Mouse (Mus musculus) heart, embryonic 12.5 days (tissue): ENCODE measurements at regions not wholly inside any gene's neighbourhood (a gene's known extent, or its start where the extent isn't known, plus 50 kb on each side); places are given as distances from the start of the nearest gene placed in this dataset.

ENCODE experiments used
- ATAC-seq: fragments of 200-750 bp; cut with Nextera tagmentation; 2 replicates; pipeline ENCODE4 v1.8.0; 2017; ENCODE audit warnings: moderate TSS enrichment, moderate library complexity; ENCODE audit not compliant: insufficient number of reproducible peaks, low FRiP score
- H3K27ac ChIP-seq: fragments of 300-500 bp; sonication (generic); 2 replicates; pipeline ENCODE4 v1.5.1; 2016; ENCODE audit warnings: mild to moderate bottlenecking, moderate library complexity; ENCODE audit not compliant: poor library complexity, severe bottlenecking
- H3K27me3 ChIP-seq: fragments of 300-500 bp; sonication (generic); replicated peaks from 2 replicates; pipeline ENCODE4 v1.6.1; 2016; ENCODE audit warnings: mild to moderate bottlenecking, moderate library complexity
- H3K36me3 ChIP-seq: fragments of 300-500 bp; sonication (generic); 2 replicates; pipeline ENCODE4 v1.6.1; 2016; ENCODE audit warnings: mild to moderate bottlenecking, moderate library complexity
- H3K4me1 ChIP-seq: fragments of 300-500 bp; sonication (generic); replicated peaks from 2 replicates; pipeline ENCODE4 v1.6.1; 2016; ENCODE audit warnings: mild to moderate bottlenecking
- H3K4me2 ChIP-seq: fragments of 300-500 bp; sonication (generic); 2 replicates; pipeline ENCODE4 v1.6.1; 2016; ENCODE audit warnings: mild to moderate bottlenecking, moderate library complexity
- H3K4me3 ChIP-seq: fragments of 300-500 bp; sonication (generic); 2 replicates; pipeline ENCODE4 v1.5.1; 2016; ENCODE audit warnings: mild to moderate bottlenecking
- H3K9ac ChIP-seq: fragments of 300-500 bp; sonication (generic); 2 replicates; pipeline ENCODE4 v1.6.1; 2016; ENCODE audit warnings: mild to moderate bottlenecking, moderate library complexity
- H3K9me3 ChIP-seq: fragments of 300-500 bp; sonication (generic); replicated peaks from 2 replicates; pipeline ENCODE4 v1.6.1; 2016; ENCODE audit warnings: mild to moderate bottlenecking, moderate library complexity
- WGBS: fragments of 180-500 bp; shearing (Covaris S2); methylation state at CpG from one replicate; pipeline ENCODE4 v1.1.7; 2016; 5-methylcytosine and 5-hydroxymethylcytosine counted together

- H3K4me1 ChIP-seq, result 0 out of 2 replicates have a peak, but pooled peaks cover 4% of the 10 kb centered on the region
Measured at GRCm38 (mm10) chr6:94849533-94849932, 149.6 kb upstream of the Lrig1 start.

GRCm38 (mm10) chr6:94848437-94848836 lies 148.5 kb upstream of the Lrig1 start:
- Histone ChIP-seq H3K4me2 (no peak overlapping the region), H3K9ac (no peak overlapping the region), H3K27ac (no peak overlapping the region), H3K4me3 (no peak overlapping the region), H3K27me3 (no peaks in the 10 kb centered on the region), H3K9me3 (no peaks in the 10 kb centered on the region; the same call in 1 of the 2 replicates), H3K4me1 (0 out of 2 replicates have a peak, but pooled peaks cover 4% of the 10 kb centered on the region), H3K36me3 (no peaks in the 10 kb centered on the region)
- ATAC-seq, result no peak
- WGBS, result 51% methylated on average over 1 of the region's 1 CpGs

More at GRCm38 (mm10) chr6:94849533-94849932, 149.6 kb upstream of the Lrig1 start:
- Histone ChIP-seq H3K4me3 (no peak overlapping the region), H3K27me3 (no peaks in the 10 kb centered on the region), H3K27ac (no peak overlapping the region), H3K9ac (no peak overlapping the region), H3K36me3 (no peaks in the 10 kb centered on the region), H3K4me2 (no peak overlapping the region), H3K9me3 (no peaks in the 10 kb centered on the region; the same call in 1 of the 2 replicates)
- 83% methylated on average over 3 of the region's 3 CpGs for WGBS
- no peak for ATAC-seq

GRCm38 (mm10) chr6:94845821-94846220 lies 145.9 kb upstream of the Lrig1 start:
- Histone ChIP-seq H3K4me3 (no peak overlapping the region), H3K4me1 (0 out of 2 replicates have a peak, but pooled peaks cover 4% of the 10 kb centered on the region), H3K27me3 (no peaks in the 10 kb centered on the region), H3K36me3 (no peaks in the 10 kb centered on the region), H3K4me2 (no peak overlapping the region), H3K27ac (no peak overlapping the region), H3K9me3 (no peaks in the 10 kb centered on the region; the same call in 1 of the 2 replicates), H3K9ac (no peak overlapping the region)
- ATAC-seq, result no peak
- 56% methylated on average over 6 of the region's 6 CpGs for WGBS

- no peak overlapping the region for H3K9ac ChIP-seq
- H3K27me3 ChIP-seq, result no peaks in the 10 kb centered on the region
- H3K4me1 ChIP-seq, result no peaks in the 10 kb centered on the region
- H3K36me3 ChIP-seq, result no peaks in the 10 kb centered on the region
- ATAC-seq, result no peak
- 88% methylated on average over 9 of the region's 9 CpGs for WGBS
- H3K9me3 ChIP-seq, result no peaks in the 10 kb centered on the region; the same call in 1 of the 2 replicates
- H3K4me3 ChIP-seq, result no peak overlapping the region
- no peak overlapping the region for H3K27ac ChIP-seq
- H3K4me2 ChIP-seq, result no peak overlapping the region
Measured at GRCm38 (mm10) chr6:94842856-94843255, 142.9 kb upstream of the Lrig1 start.

- no peaks in the 10 kb centered on the region for H3K36me3 ChIP-seq
- H3K9ac ChIP-seq, result no peak overlapping the region
- H3K4me3 ChIP-seq, result no peak overlapping the region
- WGBS, result 73% methylated on average over 5 of the region's 5 CpGs
- no peak overlapping the region for H3K4me2 ChIP-seq
- H3K27ac ChIP-seq, result no peak overlapping the region
- no peaks in the 10 kb centered on the region for H3K4me1 ChIP-seq
- no peak for ATAC-seq
- H3K9me3 ChIP-seq, result no peaks in the 10 kb centered on the region
- no peaks in the 10 kb centered on the region for H3K27me3 ChIP-seq
Measured at GRCm38 (mm10) chr6:94841881-94842280, 141.9 kb upstream of the Lrig1 start.

GRCm38 (mm10) chr6:94835742-94836141 lies 135.8 kb upstream of the Lrig1 start:
- H3K9me3 ChIP-seq, result no peaks in the 10 kb centered on the region
- ATAC-seq, result no peak
- H3K4me3 ChIP-seq, result no peak overlapping the region
- H3K27ac ChIP-seq, result no peak overlapping the region
- H3K4me1 ChIP-seq, result no peaks in the 10 kb centered on the region
- no peaks in the 10 kb centered on the region for H3K27me3 ChIP-seq
- no peak overlapping the region for H3K9ac ChIP-seq
- H3K36me3 ChIP-seq, result no peaks in the 10 kb centered on the region
- 60% methylated on average over 2 of the region's 2 CpGs for WGBS
- H3K4me2 ChIP-seq, result no peak overlapping the region

GRCm38 (mm10) chr6:94834551-94834950 lies 134.6 kb upstream of the Lrig1 start:
- Histone ChIP-seq H3K9ac (no peak overlapping the region), H3K4me1 (no peaks in the 10 kb centered on the region), H3K4me2 (no peak overlapping the region), H3K9me3 (no peaks in the 10 kb centered on the region), H3K4me3 (no peak overlapping the region), H3K36me3 (no peaks in the 10 kb centered on the region), H3K27ac (no peak overlapping the region), H3K27me3 (no peaks in the 10 kb centered on the region)
- 67% methylated on average over 1 of the region's 1 CpGs for WGBS
- no peak for ATAC-seq

GRCm38 (mm10) chr6:94830801-94831200 lies 130.8 kb upstream of the Lrig1 start:
- Histone ChIP-seq H3K9me3 (no peaks in the 10 kb centered on the region), H3K4me1 (no peaks in the 10 kb centered on the region), H3K9ac (no peak overlapping the region), H3K4me3 (no peak overlapping the region), H3K27me3 (no peaks in the 10 kb centered on the region), H3K27ac (no peak overlapping the region), H3K36me3 (no peaks in the 10 kb centered on the region), H3K4me2 (no peak overlapping the region)
- no peak for ATAC-seq
- 88% methylated on average over 8 of the region's 8 CpGs for WGBS

- Histone ChIP-seq H3K4me1 (no peaks in the 10 kb centered on the region), H3K9me3 (no peaks in the 10 kb centered on the region), H3K36me3 (no peaks in the 10 kb centered on the region), H3K27ac (no peak overlapping the region), H3K4me3 (no peak overlapping the region), H3K27me3 (no peaks in the 10 kb centered on the region), H3K9ac (no peak overlapping the region), H3K4me2 (no peak overlapping the region)
- 83% methylated on average over 5 of the region's 5 CpGs for WGBS
- no peak for ATAC-seq
Measured at GRCm38 (mm10) chr6:94829246-94829645, 129.3 kb upstream of the Lrig1 start.

- WGBS, result 66% methylated on average over 2 of the region's 2 CpGs
- no peaks in the 10 kb centered on the region for H3K36me3 ChIP-seq
- no peak for ATAC-seq
Measured at GRCm38 (mm10) chr6:94826656-94827055, 126.7 kb upstream of the Lrig1 start.

GRCm38 (mm10) chr6:94818220-94818619 lies 118.3 kb upstream of the Lrig1 start:
- Histone ChIP-seq H3K36me3 (no peaks in the 10 kb centered on the region), H3K9me3 (no peaks in the 10 kb centered on the region), H3K27me3 (peaks cover 3% of the 10 kb centered on the region; the same call in 1 of the 2 replicates), H3K4me3 (no peak overlapping the region), H3K27ac (no peak overlapping the region), H3K4me2 (no peak overlapping the region), H3K9ac (no peak overlapping the region), H3K4me1 (peaks cover 3% of the 10 kb centered on the region; the same call in 1 of the 2 replicates)
- ATAC-seq, result no peak
- WGBS, result 41% methylated on average over 6 of the region's 6 CpGs

More at GRCm38 (mm10) chr6:94826656-94827055, 126.7 kb upstream of the Lrig1 start:
- Histone ChIP-seq H3K27ac (no peak overlapping the region), H3K27me3 (no peaks in the 10 kb centered on the region), H3K9ac (no peak overlapping the region), H3K9me3 (no peaks in the 10 kb centered on the region), H3K4me1 (no peaks in the 10 kb centered on the region), H3K4me2 (no peak overlapping the region), H3K4me3 (no peak overlapping the region)

- no peak for ATAC-seq
- no peaks in the 10 kb centered on the region for H3K36me3 ChIP-seq
Measured at GRCm38 (mm10) chr6:94816161-94816560, 116.2 kb upstream of the Lrig1 start.

More at GRCm38 (mm10) chr6:94816161-94816560, 116.2 kb upstream of the Lrig1 start:
- Histone ChIP-seq H3K27ac (no peak overlapping the region), H3K9ac (no peak overlapping the region), H3K27me3 (peaks cover 3% of the 10 kb centered on the region; the same call in 1 of the 2 replicates), H3K4me1 (peaks cover 8% of the 10 kb centered on the region), H3K4me2 (no peak overlapping the region), H3K9me3 (no peaks in the 10 kb centered on the region), H3K4me3 (no peak overlapping the region)
- WGBS, result 51% methylated on average over 5 of the region's 5 CpGs
